Mouse (Mus musculus): ENCODE data around the gene Rab36. TPM values are rescaled to one million over a fixed set of nuclear protein-coding genes. Genes with fewer than 3 reads are reported as not detected.

Gene Rab36
- 10.0 and 13.1 TPM in 2 replicates for polyA plus RNA-seq (2015; fragmentation: Nextera tagmentation; extraction: Ambion mirVana)

GRCm38 (mm10) chr10:75036883-75037379 lies at the start of gene Rab36:
Rab36 (plus strand) TSS chr10:75037058.

GRCm38 (mm10) chr10:75032395-75032794 lies 4.5 kb upstream of the Rab36 start, which contains the start of gene Rsph14:
Rsph14 (minus strand) TSS chr10:75032586.

GRCm38 (mm10) chr10:75060217-75060842 lies 23.5 kb downstream of the Rab36 start, which contains the start of gene Bcr:
Bcr (plus strand) TSS chr10:75060592.

Other genes starting within 250 kb of the Rab36 start
- 5.4 and 10.9 TPM in 2 replicates for gene Gnaz, start 69.9 kb upstream of the Rab36 start, polyA plus RNA-seq (2015; fragmentation: Nextera tagmentation; extraction: Ambion mirVana)
- gene Rsph14, start 4.5 kb upstream of the Rab36 start, polyA plus RNA-seq (2015; fragmentation: Nextera tagmentation; extraction: Ambion mirVana) = 0.24 and 0.75 TPM in 2 replicates
- 4.1 and 7.9 TPM in 2 replicates for gene Bcr, start 23.5 kb downstream of the Rab36 start, polyA plus RNA-seq (2015; fragmentation: Nextera tagmentation; extraction: Ambion mirVana)
- 15.0 and 19.4 TPM in 2 replicates for gene Specc1l, start 175.0 kb downstream of the Rab36 start, polyA plus RNA-seq (2015; fragmentation: Nextera tagmentation; extraction: Ambion mirVana)

All from adrenal gland, postnatal 0 days (tissue).